Mouse (Mus musculus) CH12.LX (cell line): Measurements from ENCODE around the gene Gm10722. TPM values are rescaled to one million over a fixed set of nuclear protein-coding genes. Genes with fewer than 3 reads are reported as not detected.
"Not testable (repeated sequence)": the region's sequence is repeated elsewhere in the genome, so short reads cannot be mapped to it uniquely, and the experiment has no call there.

Experiments
- DNase-seq: peaks from one replicate; pipeline ENCODE4 v3.0.0-alpha.2; 2013; ENCODE audit errors: extremely low read depth
- H3K27ac ChIP-seq: 2 replicates; pipeline ENCODE4 v1.5.1; 2012; ENCODE audit warnings: low read depth, mild to moderate bottlenecking, control low read depth, moderate library complexity; ENCODE audit not compliant: insufficient read depth
- H3K27me3 ChIP-seq: replicated peaks from 2 replicates; pipeline ENCODE3; 2012; ENCODE audit warnings: inconsistent platforms
- H3K36me3 ChIP-seq, 2 experiments: replicated peaks in 1 of 2; 2 replicates each; pipeline versions ENCODE3 to v1.6.1; 2012; ENCODE audit warnings: inconsistent platforms in 1 of 2, low read length in 1 of 2, mild to moderate bottlenecking in 1 of 2, mixed read lengths in 1 of 2, moderate library complexity in 1 of 2; ENCODE audit not compliant: control insufficient read depth in 1 of 2, insufficient read depth in 1 of 2
- H3K4me1 ChIP-seq, 2 experiments: 2 replicates each; pipeline ENCODE4 v1.6.1; 2012; ENCODE audit warnings: inconsistent platforms in 1 of 2, moderate library complexity in 1 of 2; ENCODE audit not compliant: insufficient read depth in 2 of 2, control insufficient read depth in 1 of 2
- H3K4me2 ChIP-seq: 2 replicates; pipeline ENCODE4 v1.6.1; 2012; ENCODE audit warnings: low read depth, mild to moderate bottlenecking, control low read depth; ENCODE audit not compliant: poor library complexity, insufficient read depth, severe bottlenecking
- H3K4me3 ChIP-seq, 3 experiments: fragments of 150-350 bp in 1 of 3; sonication (generic) in 1 of 3; replicated peaks in 1 of 3; 2 replicates each; pipeline versions ENCODE3 to v1.5.1; 2011 to 2012; ENCODE audit warnings: low read depth in 2 of 3, low read length in 2 of 3, mild to moderate bottlenecking in 2 of 3, moderate library complexity in 2 of 3, control low read depth in 1 of 3, improper control_type of control experiment in 1 of 3, inconsistent platforms in 1 of 3, mixed read lengths in 1 of 3; ENCODE audit not compliant: poor library complexity in 1 of 3
- H3K79me2 ChIP-seq: replicated peaks from 2 replicates; pipeline ENCODE4 v1.6.1; 2012; ENCODE audit warnings: mild to moderate bottlenecking, moderate library complexity; ENCODE audit not compliant: control insufficient read depth, poor library complexity, insufficient read depth, severe bottlenecking; ENCODE audit errors: extremely low read depth
- H3K9ac ChIP-seq: 2 replicates; pipeline ENCODE4 v1.6.1; 2012; ENCODE audit warnings: low read depth, mild to moderate bottlenecking, control low read depth, moderate library complexity; ENCODE audit not compliant: insufficient read depth
- H3K9me3 ChIP-seq: replicated peaks from 2 replicates; pipeline ENCODE3; 2012; ENCODE audit warnings: low read length, inconsistent platforms, mixed read lengths
- dilution Hi-C: fragments of 300-500 bp; cut with MboI; formaldehyde crosslinking; loops from 2 replicates; pipeline ENCODE4 v1.14.3; 2020; ENCODE audit warnings: low sequenced_read_pairs; ENCODE audit not compliant: extremely low pct_unique_long_range_greater_than_20kb, extremely low pct_ligation_motif_present
- in situ Hi-C: fragments of 300-500 bp; cut with MboI; formaldehyde crosslinking; loops from 3 replicates; pipeline ENCODE4 v1.14.3; 2019; ENCODE audit warnings: low sequenced_read_pairs, low pct_ligation_motif_present, low pct_unique_long_range_greater_than_20kb, mixed read lengths
- polyA plus RNA-seq: library from polyadenylated mRNA; unstranded; fragments of >175 nt; gene quantifications from 2 replicates; pipeline ENCODE4 v1.2.1, GENCODE M21; 2012; ENCODE audit warnings: low read depth; ENCODE audit not compliant: insufficient read length
- total RNA-seq, 2 experiments: library from RNA; depleted of rRNA; stranded (reverse); fragments of 300-350 nt in 1 of 2; fragments of >200 nt in 1 of 2; gene quantifications; 2 replicates each; pipeline ENCODE4 v1.2.3; 2012 to 2014

The Gm10722 gene
- total and polyA plus RNA-seq, 3 experiments, result not detected

DNA sequence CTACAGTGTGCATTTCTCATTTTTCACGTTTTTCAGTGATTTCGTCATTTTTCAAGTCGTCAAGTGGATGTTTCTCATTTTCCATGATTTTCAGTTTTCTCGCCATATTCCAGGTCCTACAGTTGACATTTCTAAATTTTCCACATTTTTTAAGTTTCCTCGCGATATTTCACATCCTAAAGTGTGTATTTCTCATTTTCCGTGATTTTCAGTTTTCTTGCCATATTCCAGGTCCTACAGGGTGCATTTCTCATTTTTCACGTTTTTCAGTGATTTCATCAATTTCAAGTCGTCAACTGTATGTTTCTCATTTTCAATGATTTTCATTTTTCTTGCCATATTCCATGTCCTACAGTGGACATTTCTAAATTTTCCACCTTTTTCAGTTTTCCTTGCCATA lies 16.4 kb downstream of the Gm10722 start, which contains the start of gene Gm10719:
Gm10719 (plus strand) TSS at position 301 of the 400 bp plus-strand sequence.
- H3K4me2 ChIP-seq, result not testable (repeated sequence)

DNA sequence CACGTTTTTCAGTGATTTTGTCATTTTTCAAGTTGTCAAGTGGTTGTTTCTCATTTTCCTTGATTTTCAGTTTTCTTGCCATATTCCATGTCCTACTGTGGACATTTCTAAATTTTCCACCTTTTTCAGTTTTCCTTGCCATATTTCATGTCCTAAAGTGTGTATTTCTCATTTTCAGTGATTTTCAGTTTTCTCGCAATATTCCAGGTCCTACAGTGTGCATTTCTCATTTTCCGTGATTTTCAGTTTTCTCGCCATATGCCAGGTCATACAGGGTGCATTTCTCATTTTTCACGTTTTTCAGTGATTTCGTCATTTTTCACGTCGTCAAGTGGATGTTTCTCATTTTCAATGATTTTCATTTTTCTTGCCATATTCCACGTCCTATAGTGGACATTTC lies 18.2 kb downstream of the Gm10722 start:
- in situ Hi-C loops, H3K27me3 ChIP-seq, H3K9me3 ChIP-seq, H3K4me2 ChIP-seq, H3K27ac ChIP-seq, H3K4me1 ChIP-seq, DNase-seq, dilution Hi-C loops, H3K4me3 ChIP-seq, H3K36me3 ChIP-seq, H3K79me2 ChIP-seq, H3K9ac ChIP-seq: not testable (repeated sequence)

More for the DNA sequence above, 16.4 kb downstream of the Gm10722 start, which contains the start of gene Gm10719:
- H3K4me1 ChIP-seq, H3K9ac ChIP-seq, DNase-seq, dilution Hi-C loops, H3K4me3 ChIP-seq, H3K36me3 ChIP-seq, H3K79me2 ChIP-seq, H3K27me3 ChIP-seq, H3K27ac ChIP-seq, in situ Hi-C loops, H3K9me3 ChIP-seq: not testable (repeated sequence)

- H3K4me1 ChIP-seq, H3K9ac ChIP-seq, H3K4me2 ChIP-seq, H3K79me2 ChIP-seq, DNase-seq, dilution Hi-C loops, H3K4me3 ChIP-seq, H3K27me3 ChIP-seq, in situ Hi-C loops, H3K9me3 ChIP-seq, H3K27ac ChIP-seq, H3K36me3 ChIP-seq: not testable (repeated sequence)
Observed at GRCm38 (mm10) chr9:3019835-3020727, 19.4 kb downstream of the Gm10722 start.

DNA sequence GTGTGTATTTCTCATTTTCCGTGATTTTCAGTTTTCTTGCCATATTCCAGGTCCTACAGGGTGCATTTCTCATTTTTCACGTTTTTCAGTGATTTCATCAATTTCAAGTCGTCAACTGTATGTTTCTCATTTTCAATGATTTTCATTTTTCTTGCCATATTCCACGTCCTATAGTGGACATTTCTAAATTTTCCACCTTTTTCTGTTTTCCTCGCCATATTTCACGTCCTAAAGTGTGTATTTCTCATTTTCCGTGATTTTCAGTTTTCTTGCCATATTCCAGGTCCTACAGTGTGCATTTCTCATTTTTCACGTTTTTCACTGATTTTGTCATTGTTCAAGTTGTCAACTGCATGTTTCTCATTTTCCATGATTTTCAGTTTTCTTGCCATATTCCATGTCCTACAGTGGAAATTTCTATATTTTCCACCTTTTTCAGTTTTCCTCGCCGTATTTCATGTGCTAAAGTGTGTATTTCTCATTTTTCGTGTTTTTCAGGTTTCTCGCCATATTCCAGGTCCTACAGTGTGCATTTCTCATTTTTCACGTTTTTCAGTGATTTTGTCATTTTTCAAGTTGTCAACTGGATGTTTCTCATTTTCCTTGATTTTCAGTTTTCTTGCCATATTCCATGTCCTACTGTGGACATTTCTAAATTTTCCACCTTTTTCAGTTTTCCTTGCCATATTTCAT lies 21.7 kb downstream of the Gm10722 start:
- H3K79me2 ChIP-seq, H3K27ac ChIP-seq, H3K4me2 ChIP-seq, H3K36me3 ChIP-seq, H3K4me3 ChIP-seq, in situ Hi-C loops, dilution Hi-C loops, H3K9ac ChIP-seq, H3K27me3 ChIP-seq, H3K4me1 ChIP-seq, DNase-seq, H3K9me3 ChIP-seq: not testable (repeated sequence)

DNA sequence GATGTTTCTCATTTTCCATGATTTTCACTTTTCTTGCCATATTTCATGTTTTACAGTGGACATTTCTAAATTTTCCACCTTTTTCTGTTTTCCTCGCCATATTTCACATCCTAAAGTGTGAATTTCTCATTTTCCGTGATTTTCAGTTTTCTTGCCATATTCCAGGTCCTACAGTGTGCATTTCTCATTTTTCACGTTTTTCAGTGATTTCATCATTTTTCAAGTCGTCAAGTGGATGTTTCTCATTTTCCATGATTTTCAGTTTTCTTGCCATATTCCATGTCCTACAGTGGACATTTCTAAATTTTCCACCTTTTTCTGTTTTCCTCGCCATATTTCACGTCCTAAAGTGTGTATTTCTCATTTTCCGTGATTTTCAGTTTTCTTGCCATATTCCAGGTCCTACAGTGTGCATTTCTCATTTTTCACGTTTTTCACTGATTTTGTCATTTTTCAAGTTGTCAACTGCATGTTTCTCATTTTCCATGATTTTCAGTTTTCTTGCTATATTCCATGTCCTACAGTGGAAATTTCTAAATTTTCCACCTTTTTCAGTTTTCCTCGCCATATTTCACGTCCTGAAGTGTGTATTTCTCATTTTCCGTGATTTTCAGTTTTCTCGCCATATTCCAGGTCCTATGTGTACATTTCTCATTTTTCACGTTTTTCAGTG lies 22.7 kb downstream of the Gm10722 start, which contains the start of gene Gm10718:
Gm10718 (plus strand) TSS at position 236 of the 673 bp plus-strand sequence.
- H3K36me3 ChIP-seq, in situ Hi-C loops, DNase-seq, H3K27me3 ChIP-seq, H3K4me2 ChIP-seq, H3K4me3 ChIP-seq, H3K9ac ChIP-seq, H3K79me2 ChIP-seq, dilution Hi-C loops, H3K27ac ChIP-seq, H3K4me1 ChIP-seq, H3K9me3 ChIP-seq: not testable (repeated sequence)
